Mouse (Mus musculus): Measurements from ENCODE around the gene Zfp462.

DNA sequence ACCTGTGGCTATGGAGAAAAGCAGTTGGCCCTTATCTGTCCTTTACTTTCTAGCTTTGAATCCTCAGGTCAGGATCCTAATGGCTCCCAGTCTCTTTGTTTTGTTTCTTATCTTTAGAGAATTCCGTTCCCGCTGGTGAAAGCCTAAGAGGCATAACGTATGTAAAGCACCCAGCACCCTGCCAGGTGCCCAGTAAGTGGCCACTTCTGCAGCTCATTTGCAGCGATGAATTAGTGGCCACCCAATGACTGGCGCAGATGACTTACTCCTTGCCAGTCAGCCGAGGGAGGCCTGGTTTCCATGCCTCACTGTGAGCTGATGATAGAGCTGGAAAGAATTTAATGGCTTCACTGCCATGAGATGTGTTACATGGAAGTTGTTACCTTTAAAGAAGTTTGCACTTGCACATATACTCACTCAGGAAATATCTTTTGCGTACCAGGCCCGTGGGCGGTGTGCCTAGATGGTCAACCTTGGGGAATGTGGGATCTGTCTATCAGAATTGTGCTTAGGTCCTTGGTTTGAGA is 20.4 kb downstream of the Zfp462 start:
- TF ChIP-seq CTCF (conservative IDR thresholded peaks at IDR 0.05; ENCODE audit: low read length) (no peak), POU5F1 (IDR thresholded peaks at IDR 0.05; ENCODE audit: borderline replicate concordance, low read length) (no peak)
